Mouse (Mus musculus): ENCODE measurements around the gene Nckap1. TPM values are rescaled to one million over a fixed set of nuclear protein-coding genes. Genes with fewer than 3 reads are reported as not detected.

Nckap1 gene
- total RNA-seq, 2 experiments from 2014 or later: 405 to 410 TPM

Small RNA genes lying within 50 kb of the gene (microRNA-seq; reads per million reads assigned to microRNA genes)
- not detected for gene Mir684-1

Other genes starting within 250 kb of the Nckap1 start
- 10 to 100 TPM; 27.7 to 33.5 TPM for gene Frzb, start 133.8 kb downstream of the Nckap1 start, total RNA-seq (2021)
- gene Dusp19, start 35.7 kb upstream of the Nckap1 start, total RNA-seq (2021): 10 to 100 TPM; 21.4 to 24.1 TPM
- gene Nup35, start 35.9 kb upstream of the Nckap1 start, total RNA-seq (2021): 10 to 100 TPM; 13.6 to 14.0 TPM